Mouse (Mus musculus): ENCODE data around the gene Tmem121. TPM values are rescaled to one million over a fixed set of nuclear protein-coding genes. Genes with fewer than 3 reads are reported as not detected.

The Tmem121 gene
- polyA plus RNA-seq, 1 experiment from 2014 or later, result 6.9 TPM

GRCm38 (mm10) chr12:113210586-113211378 is 25.1 kb downstream of the Tmem121 start:
- Histone ChIP-seq H3K4me3 (replicated peaks; ENCODE audit: low read depth, low read length) (no peak overlapping the region), H3K36me3 (ENCODE audit: insufficient read depth, low read length) (no peaks in the 10 kb centered on the region), H3K9ac (ENCODE audit: low read depth, low read length) (no peak overlapping the region), H3K27me3 (ENCODE audit: insufficient read depth, low read length) (no peaks in the 10 kb centered on the region), H3K4me1 (replicated peaks; ENCODE audit: insufficient read depth, low read length) (no peaks in the 10 kb centered on the region), H3K4me2 (ENCODE audit: low read length) (no peak overlapping the region), H3K27ac (no peak overlapping the region), H3K9me3 (replicated peaks; ENCODE audit: low read length) (no peaks in the 10 kb centered on the region)
- DNase-seq (ENCODE audit: low spot score) (no peak), ATAC-seq (replicated peaks; ENCODE audit: low FRiP score, low read depth) (no peak)
- no peak for TF ChIP-seq CTCF (IDR thresholded peaks at IDR 0.05; ENCODE audit: low read depth)
- WGBS, result 80% methylated on average over 17 of the region's 17 CpGs

- H3K36me3 ChIP-seq (ENCODE audit: insufficient read depth, low read length), result no peaks in the 10 kb centered on the region
- 90% methylated on average over 5 of the region's 5 CpGs for WGBS
- no peak overlapping the region for H3K9ac ChIP-seq (ENCODE audit: low read depth, low read length)
- no peaks in the 10 kb centered on the region for H3K27me3 ChIP-seq (ENCODE audit: insufficient read depth, low read length)
- no peak for TF ChIP-seq CTCF (IDR thresholded peaks at IDR 0.05; ENCODE audit: low read depth)
- ATAC-seq (replicated peaks; ENCODE audit: low FRiP score, low read depth), result no peak
- no peaks in the 10 kb centered on the region for H3K9me3 ChIP-seq (replicated peaks; ENCODE audit: low read length)
- H3K27ac ChIP-seq, result no peak overlapping the region
- no peak overlapping the region for H3K4me3 ChIP-seq (replicated peaks; ENCODE audit: low read depth, low read length)
- no peak overlapping the region for H3K4me2 ChIP-seq (ENCODE audit: low read length)
- DNase-seq (ENCODE audit: low spot score), result no peak
- no peaks in the 10 kb centered on the region for H3K4me1 ChIP-seq (replicated peaks; ENCODE audit: insufficient read depth, low read length)
These were observed 26.0 kb downstream of the Tmem121 start for GRCm38 (mm10) chr12:113211772-113212171.

- TF ChIP-seq CTCF (IDR thresholded peaks at IDR 0.05; ENCODE audit: low read depth), result no peak
- no peak overlapping the region for H3K4me3 ChIP-seq (replicated peaks; ENCODE audit: low read depth, low read length)
- no peak for DNase-seq (ENCODE audit: low spot score)
These were observed 26.7 kb downstream of the Tmem121 start for GRCm38 (mm10) chr12:113212326-113212924.

GRCm38 (mm10) chr12:113213226-113213625 is 27.5 kb downstream of the Tmem121 start:
- no peak for TF ChIP-seq CTCF (IDR thresholded peaks at IDR 0.05; ENCODE audit: low read depth)
- H3K9ac ChIP-seq (ENCODE audit: low read depth, low read length), result no peak overlapping the region
- H3K9me3 ChIP-seq (replicated peaks; ENCODE audit: low read length), result no peaks in the 10 kb centered on the region
- DNase-seq (ENCODE audit: low spot score) (no peak), ATAC-seq (replicated peaks; ENCODE audit: low FRiP score, low read depth) (no peak)
- H3K4me2 ChIP-seq (ENCODE audit: low read length), result no peak overlapping the region
- no peak overlapping the region for H3K27ac ChIP-seq
- WGBS, result 64% methylated on average over 2 of the region's 2 CpGs
- H3K4me1 ChIP-seq (replicated peaks; ENCODE audit: insufficient read depth, low read length), result no peaks in the 10 kb centered on the region
- H3K27me3 ChIP-seq (ENCODE audit: insufficient read depth, low read length), result no peaks in the 10 kb centered on the region
- no peak overlapping the region for H3K4me3 ChIP-seq (replicated peaks; ENCODE audit: low read depth, low read length)
- no peaks in the 10 kb centered on the region for H3K36me3 ChIP-seq (ENCODE audit: insufficient read depth, low read length)

More at GRCm38 (mm10) chr12:113212326-113212924, 26.7 kb downstream of the Tmem121 start:
- WGBS, result 90% methylated on average over 10 of the region's 10 CpGs
- no peak for ATAC-seq (replicated peaks; ENCODE audit: low FRiP score, low read depth)
- Histone ChIP-seq H3K9me3 (replicated peaks; ENCODE audit: low read length) (no peaks in the 10 kb centered on the region), H3K36me3 (ENCODE audit: insufficient read depth, low read length) (no peaks in the 10 kb centered on the region), H3K27me3 (ENCODE audit: insufficient read depth, low read length) (no peaks in the 10 kb centered on the region), H3K27ac (no peak overlapping the region), H3K4me1 (replicated peaks; ENCODE audit: insufficient read depth, low read length) (no peaks in the 10 kb centered on the region), H3K9ac (ENCODE audit: low read depth, low read length) (no peak overlapping the region), H3K4me2 (ENCODE audit: low read length) (no peak overlapping the region)

GRCm38 (mm10) chr12:113214072-113214808 is 28.5 kb downstream of the Tmem121 start:
- no peak for TF ChIP-seq CTCF (IDR thresholded peaks at IDR 0.05; ENCODE audit: low read depth)
- Histone ChIP-seq H3K9me3 (replicated peaks; ENCODE audit: low read length) (no peaks in the 10 kb centered on the region), H3K27me3 (ENCODE audit: insufficient read depth, low read length) (no peaks in the 10 kb centered on the region), H3K4me1 (replicated peaks; ENCODE audit: insufficient read depth, low read length) (no peaks in the 10 kb centered on the region), H3K27ac (no peak overlapping the region), H3K4me2 (ENCODE audit: low read length) (no peak overlapping the region), H3K9ac (ENCODE audit: low read depth, low read length) (no peak overlapping the region), H3K4me3 (replicated peaks; ENCODE audit: low read depth, low read length) (no peak overlapping the region), H3K36me3 (ENCODE audit: insufficient read depth, low read length) (no peaks in the 10 kb centered on the region)
- WGBS, result 85% methylated on average over 25 of the region's 25 CpGs
- DNase-seq (ENCODE audit: low spot score) (no peak), ATAC-seq (replicated peaks; ENCODE audit: low FRiP score, low read depth) (no peak)

- H3K9ac ChIP-seq (ENCODE audit: low read depth, low read length), result no peak overlapping the region
- 80% methylated on average over 16 of the region's 16 CpGs for WGBS
These were observed 29.4 kb downstream of the Tmem121 start for GRCm38 (mm10) chr12:113214972-113215666.

More at GRCm38 (mm10) chr12:113214972-113215666, 29.4 kb downstream of the Tmem121 start:
- Histone ChIP-seq H3K36me3 (ENCODE audit: insufficient read depth, low read length) (no peaks in the 10 kb centered on the region), H3K27me3 (ENCODE audit: insufficient read depth, low read length) (no peaks in the 10 kb centered on the region), H3K4me2 (ENCODE audit: low read length) (no peak overlapping the region), H3K4me3 (replicated peaks; ENCODE audit: low read depth, low read length) (no peak overlapping the region), H3K9me3 (replicated peaks; ENCODE audit: low read length) (no peaks in the 10 kb centered on the region), H3K4me1 (replicated peaks; ENCODE audit: insufficient read depth, low read length) (no peaks in the 10 kb centered on the region), H3K27ac (no peak overlapping the region)
- DNase-seq (ENCODE audit: low spot score) (no peak), ATAC-seq (replicated peaks; ENCODE audit: low FRiP score, low read depth) (no peak)
- no peak for TF ChIP-seq CTCF (IDR thresholded peaks at IDR 0.05; ENCODE audit: low read depth)

Measured in kidney, postnatal 0 days (tissue).